Mouse (Mus musculus): ENCODE results near the gene Hykk. TPM values are rescaled to one million over a fixed set of nuclear protein-coding genes. Genes with fewer than 3 reads are reported as not detected.
A peak's percentile ranks its signal among the peaks of the same experiment; 100 is the strongest.

Hykk gene
- total RNA-seq, 2 experiments from 2014 or later: 2.0 to 3.0 TPM

GRCm38 (mm10) chr9:54981291-54982191 lies 64.5 kb downstream of the Hykk start:
- peak; percentile 18 for DNase-seq

GRCm38 (mm10) chr9:54982401-54982800 lies 65.3 kb downstream of the Hykk start:
- DNase-seq: no peak

- DNase-seq: no peak
Observed at GRCm38 (mm10) chr9:54990362-54990761, 73.3 kb downstream of the Hykk start.

GRCm38 (mm10) chr9:54994381-54994780 lies 77.3 kb downstream of the Hykk start:
- DNase-seq: no peak

- no peak for DNase-seq
Observed at GRCm38 (mm10) chr9:54995645-54996044, 78.6 kb downstream of the Hykk start.

Other genes with a start within 250 kb of the Hykk start
- 10 to 100 TPM; 42.3 to 48.3 TPM for gene Dnaja4, start 218.4 kb upstream of the Hykk start, total RNA-seq (2021)
- gene Wdr61, start 182.8 kb upstream of the Hykk start, total RNA-seq (2021): 10 to 100 TPM; 27.6 to 32.0 TPM
- gene Crabp1, start 152.5 kb upstream of the Hykk start, total RNA-seq (2021): 1 to 10 TPM; 2.6 to 4.3 TPM
- gene Ireb2, start 53.5 kb upstream of the Hykk start, total RNA-seq (2021): 10 to 100 TPM; 31.6 to 36.2 TPM
- gene Psma4, start 33.5 kb downstream of the Hykk start, total RNA-seq (2021): 100 to 1,000 TPM; 164 to 166 TPM
- gene AY074887, start 33.7 kb downstream of the Hykk start, total RNA-seq (2021): not detected
- gene Chrna5, start 63.6 kb downstream of the Hykk start, total RNA-seq (2021): not detected
- under 1 TPM in 1 of 2 experiments, not detected in 1; 0.07 TPM for gene Chrna3, start 109.3 kb downstream of the Hykk start, total RNA-seq (2021)
- gene Chrnb4, start 131.5 kb downstream of the Hykk start, total RNA-seq (2021): under 1 TPM in 1 of 2 experiments, not detected in 1; 0.09 TPM
- 10 to 100 TPM; 25.8 to 27.2 TPM for gene Ube2q2, start 231.6 kb downstream of the Hykk start, total RNA-seq (2021)

Data from gastrocnemius, postnatal 10 days (tissue).